Mouse (Mus musculus): ENCODE results near the gene Ppp2r5c. TPM values are rescaled to one million over a fixed set of nuclear protein-coding genes. Genes with fewer than 3 reads are reported as not detected.

Gene Ppp2r5c
- polyA plus RNA-seq, 1 experiment, result 59.4 TPM

DNA sequence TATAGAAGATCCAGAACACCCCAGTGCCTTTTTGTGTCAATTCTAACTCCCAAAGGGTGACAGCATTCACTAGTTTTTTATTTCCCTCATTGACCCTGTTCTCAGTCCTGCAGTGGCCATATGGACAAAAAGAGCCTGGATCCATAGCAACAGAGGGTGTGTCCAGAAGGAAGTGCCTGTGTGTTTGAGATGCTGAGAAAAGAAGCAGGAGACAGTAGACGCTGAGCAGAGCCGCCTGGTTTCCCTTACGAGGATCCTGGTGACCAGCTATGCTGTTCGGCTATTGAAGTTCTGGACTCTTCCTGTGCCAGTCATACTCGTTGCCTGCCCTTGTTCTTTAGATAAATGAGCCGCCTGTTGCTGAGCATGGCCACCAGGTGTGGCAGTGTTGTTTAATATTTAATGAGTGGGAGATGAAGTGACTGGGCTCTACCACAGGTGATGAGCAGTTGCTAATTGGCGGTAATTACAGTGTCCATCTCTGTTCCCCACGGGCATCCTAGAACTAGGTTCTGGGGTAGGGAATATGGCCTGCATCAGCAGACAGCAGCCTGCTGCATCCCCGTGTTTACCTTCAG is 65.0 kb downstream of the Ppp2r5c start:
- 76% methylated on average over 9 of the region's 9 CpGs for WGBS

DNA sequence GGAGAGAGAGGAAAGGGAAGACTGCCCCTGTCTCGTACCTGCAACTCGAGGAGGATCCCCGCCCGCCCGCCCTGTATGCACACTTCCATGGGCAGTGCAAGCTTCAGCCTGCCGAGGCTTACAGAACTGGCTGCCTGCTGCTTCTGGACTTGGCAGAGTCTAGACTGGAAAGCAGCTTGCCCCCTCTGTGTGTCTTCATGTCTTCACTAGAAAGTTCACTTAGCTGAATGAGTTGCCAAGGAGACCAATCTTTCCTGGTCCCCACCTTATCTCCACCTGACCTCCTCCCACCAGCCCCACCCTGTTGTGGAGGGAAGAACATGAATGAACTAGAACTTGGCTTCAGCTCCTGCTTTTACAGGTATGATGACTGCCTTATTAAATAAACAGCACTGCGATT is 66.0 kb downstream of the Ppp2r5c start:
- H3K4me3 ChIP-seq (replicated peaks; ENCODE audit: control insufficient read depth, low read depth, low read length), result no peak overlapping the region
- H3K4me1 ChIP-seq (ENCODE audit: control insufficient read depth, insufficient read depth, low read length), result peaks cover 7% of the 10 kb centered on the region
- TF ChIP-seq CTCF (IDR thresholded peaks at IDR 0.05; ENCODE audit: control insufficient read depth, insufficient read depth, low read length) (no peak), POLR2A (IDR thresholded peaks at IDR 0.05; ENCODE audit: borderline replicate concordance, control insufficient read depth, low read depth, low read length) (no peak)
- 49% methylated on average over 7 of the region's 7 CpGs for WGBS
- peak overlapping the region; percentile 23; the same call in 1 of the 2 replicates for H3K27ac ChIP-seq (ENCODE audit: control insufficient read depth, insufficient read depth, low read depth, low read length, poor library complexity)

More for the DNA sequence above, 65.0 kb downstream of the Ppp2r5c start:
- no peak overlapping the region for H3K4me3 ChIP-seq (replicated peaks; ENCODE audit: control insufficient read depth, low read depth, low read length)
- H3K27ac ChIP-seq (ENCODE audit: control insufficient read depth, insufficient read depth, low read depth, low read length, poor library complexity), result no peak overlapping the region
- TF ChIP-seq CTCF (IDR thresholded peaks at IDR 0.05; ENCODE audit: control insufficient read depth, insufficient read depth, low read length) (no peak), POLR2A (IDR thresholded peaks at IDR 0.05; ENCODE audit: borderline replicate concordance, control insufficient read depth, low read depth, low read length) (no peak)
- peaks cover 7% of the 10 kb centered on the region for H3K4me1 ChIP-seq (ENCODE audit: control insufficient read depth, insufficient read depth, low read length)

DNA sequence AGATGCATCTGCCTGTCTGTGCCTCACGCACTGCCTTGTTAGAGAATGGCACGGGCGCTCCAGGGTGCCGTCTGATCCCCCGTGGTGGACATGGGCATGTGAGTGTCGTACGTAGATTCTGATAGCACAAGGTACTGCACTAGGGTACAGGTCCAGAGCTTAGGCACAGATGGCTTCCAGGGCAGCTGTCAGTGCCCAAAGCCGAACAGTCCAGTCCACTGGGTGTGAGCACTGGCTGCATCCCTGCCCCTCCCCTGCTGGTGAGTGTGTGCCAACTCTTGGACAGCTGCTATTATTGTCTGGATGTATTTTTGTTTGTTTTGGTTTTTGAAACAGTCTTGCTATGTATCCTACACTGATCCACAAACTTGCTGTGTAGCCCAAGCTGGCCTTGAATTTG is 68.8 kb downstream of the Ppp2r5c start:
- 88% methylated on average over 8 of the region's 8 CpGs for WGBS
- no peak overlapping the region for H3K27ac ChIP-seq (ENCODE audit: control insufficient read depth, insufficient read depth, low read depth, low read length, poor library complexity)
- no peak overlapping the region for H3K4me3 ChIP-seq (replicated peaks; ENCODE audit: control insufficient read depth, low read depth, low read length)
- H3K4me1 ChIP-seq (ENCODE audit: control insufficient read depth, insufficient read depth, low read length), result peaks cover 5% of the 10 kb centered on the region
- TF ChIP-seq POLR2A (IDR thresholded peaks at IDR 0.05; ENCODE audit: borderline replicate concordance, control insufficient read depth, low read depth, low read length) (no peak), CTCF (IDR thresholded peaks at IDR 0.05; ENCODE audit: control insufficient read depth, insufficient read depth, low read length) (no peak)

GRCm38 (mm10) chr12:110520236-110520987 is 73.5 kb downstream of the Ppp2r5c start:
- no peaks in the 10 kb centered on the region; the same call in 1 of the 2 replicates for H3K4me1 ChIP-seq (ENCODE audit: control insufficient read depth, insufficient read depth, low read length)
- 81% methylated on average over 15 of the region's 15 CpGs for WGBS
- no peak overlapping the region for H3K27ac ChIP-seq (ENCODE audit: control insufficient read depth, insufficient read depth, low read depth, low read length, poor library complexity)
- TF ChIP-seq POLR2A (IDR thresholded peaks at IDR 0.05; ENCODE audit: borderline replicate concordance, control insufficient read depth, low read depth, low read length), result no peak
- no peak for TF ChIP-seq CTCF (IDR thresholded peaks at IDR 0.05; ENCODE audit: control insufficient read depth, insufficient read depth, low read length)
- no peak overlapping the region for H3K4me3 ChIP-seq (replicated peaks; ENCODE audit: control insufficient read depth, low read depth, low read length)

DNA sequence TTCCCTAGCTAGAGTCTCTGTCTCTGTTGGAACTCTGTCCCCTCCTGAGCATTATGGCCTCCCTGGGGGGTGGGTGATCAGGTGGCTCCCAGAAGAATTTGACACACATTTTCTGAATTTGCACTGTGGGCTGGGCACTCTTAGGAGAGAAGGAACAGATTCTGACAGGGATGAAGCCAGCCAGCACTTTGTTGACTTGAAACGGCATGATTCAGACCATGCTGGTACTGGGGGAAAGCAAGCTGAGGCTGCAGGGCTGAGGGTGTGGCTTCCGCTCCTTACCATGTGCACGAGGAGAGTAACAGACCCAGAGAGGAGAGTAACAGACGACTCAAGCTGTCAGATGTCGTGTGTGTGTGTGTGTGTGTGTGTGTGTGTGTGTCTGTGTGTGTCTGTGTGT is 76.6 kb downstream of the Ppp2r5c start:
- WGBS, result 82% methylated on average over 5 of the region's 5 CpGs
- H3K4me3 ChIP-seq (replicated peaks; ENCODE audit: control insufficient read depth, low read depth, low read length), result no peak overlapping the region
- H3K4me1 ChIP-seq (ENCODE audit: control insufficient read depth, insufficient read depth, low read length), result no peaks in the 10 kb centered on the region
- no peak overlapping the region for H3K27ac ChIP-seq (ENCODE audit: control insufficient read depth, insufficient read depth, low read depth, low read length, poor library complexity)
- TF ChIP-seq CTCF (IDR thresholded peaks at IDR 0.05; ENCODE audit: control insufficient read depth, insufficient read depth, low read length), result no peak

DNA sequence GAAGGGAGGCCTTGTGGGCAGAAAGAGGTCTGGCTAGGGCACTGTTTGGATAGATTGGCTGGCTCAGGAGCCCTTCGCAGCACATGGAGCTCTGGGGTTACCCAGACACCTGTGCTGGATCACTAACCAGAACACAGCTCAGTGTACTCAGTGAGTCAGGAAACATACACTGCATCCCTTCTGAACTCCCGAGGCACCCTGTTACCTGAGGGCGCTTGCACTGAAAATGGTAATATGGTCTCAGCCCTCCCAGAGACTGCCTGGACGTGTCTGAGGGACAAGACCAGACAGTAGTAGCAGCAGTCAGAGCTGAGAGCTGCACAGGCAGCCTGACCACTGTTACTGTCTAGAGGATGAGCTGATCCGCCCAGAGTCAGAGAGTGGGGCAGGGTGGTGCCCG is 85.8 kb downstream of the Ppp2r5c start:
- no peak overlapping the region for H3K27ac ChIP-seq (ENCODE audit: control insufficient read depth, insufficient read depth, low read depth, low read length, poor library complexity)
- TF ChIP-seq CTCF (IDR thresholded peaks at IDR 0.05; ENCODE audit: control insufficient read depth, insufficient read depth, low read length) (no peak), POLR2A (IDR thresholded peaks at IDR 0.05; ENCODE audit: borderline replicate concordance, control insufficient read depth, low read depth, low read length) (no peak)
- no peak overlapping the region for H3K4me3 ChIP-seq (replicated peaks; ENCODE audit: control insufficient read depth, low read depth, low read length)
- WGBS, result 89% methylated on average over 6 of the region's 6 CpGs
- no peaks in the 10 kb centered on the region for H3K4me1 ChIP-seq (ENCODE audit: control insufficient read depth, insufficient read depth, low read length)

DNA sequence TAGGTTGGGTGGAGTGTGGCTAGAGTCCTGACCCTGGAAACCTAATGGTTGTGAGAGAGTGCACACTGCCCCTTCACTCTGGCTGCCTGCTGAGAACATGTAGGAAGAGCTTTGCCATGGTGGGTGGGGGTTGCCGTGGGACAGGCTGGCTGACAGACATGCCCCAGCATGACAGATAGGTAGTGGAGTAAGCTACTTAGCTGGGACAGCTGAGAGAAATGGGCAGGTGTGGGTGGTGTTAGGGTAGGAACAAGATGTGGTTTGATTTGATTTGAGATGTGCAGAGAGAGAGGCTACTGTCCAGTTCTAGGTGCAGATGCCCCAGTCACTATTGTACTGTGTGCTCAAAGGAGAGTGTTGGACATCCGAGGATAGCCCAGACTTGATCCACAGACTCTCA is 86.2 kb downstream of the Ppp2r5c start:
- no peak overlapping the region for H3K27ac ChIP-seq (ENCODE audit: control insufficient read depth, insufficient read depth, low read depth, low read length, poor library complexity)
- no peak overlapping the region for H3K4me3 ChIP-seq (replicated peaks; ENCODE audit: control insufficient read depth, low read depth, low read length)
- H3K4me1 ChIP-seq (ENCODE audit: control insufficient read depth, insufficient read depth, low read length), result no peaks in the 10 kb centered on the region
- 87% methylated on average over 2 of the region's 2 CpGs for WGBS
- TF ChIP-seq CTCF (IDR thresholded peaks at IDR 0.05; ENCODE audit: control insufficient read depth, insufficient read depth, low read length) (no peak), POLR2A (IDR thresholded peaks at IDR 0.05; ENCODE audit: borderline replicate concordance, control insufficient read depth, low read depth, low read length) (no peak)

DNA sequence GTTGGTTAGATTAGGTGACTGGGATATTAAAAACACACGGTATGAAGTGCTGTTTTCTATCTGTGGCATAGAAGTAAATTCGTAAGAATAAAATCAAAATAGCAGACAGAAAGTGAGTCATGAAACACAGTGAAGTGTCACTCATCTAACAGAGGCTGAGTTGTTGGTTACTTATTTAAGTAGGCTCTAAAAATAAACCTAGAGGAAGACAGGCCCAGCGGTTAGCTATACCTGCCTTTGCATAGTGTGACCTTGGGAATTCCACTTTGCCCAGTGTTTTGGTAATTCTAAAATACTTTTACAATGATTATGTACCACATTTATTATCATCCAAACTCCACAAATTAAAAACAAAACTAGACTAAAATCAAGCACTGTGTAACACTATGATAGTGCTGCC is 86.9 kb downstream of the Ppp2r5c start:
- 85% methylated on average over 3 of the region's 3 CpGs for WGBS
- no peak overlapping the region for H3K4me3 ChIP-seq (replicated peaks; ENCODE audit: control insufficient read depth, low read depth, low read length)
- no peak overlapping the region for H3K27ac ChIP-seq (ENCODE audit: control insufficient read depth, insufficient read depth, low read depth, low read length, poor library complexity)
- TF ChIP-seq CTCF (IDR thresholded peaks at IDR 0.05; ENCODE audit: control insufficient read depth, insufficient read depth, low read length), result no peak
- TF ChIP-seq POLR2A (IDR thresholded peaks at IDR 0.05; ENCODE audit: borderline replicate concordance, control insufficient read depth, low read depth, low read length), result no peak
- no peaks in the 10 kb centered on the region for H3K4me1 ChIP-seq (ENCODE audit: control insufficient read depth, insufficient read depth, low read length)

Data from bone marrow, adult 2 months (tissue).